Mouse (Mus musculus): ENCODE measurements at regions not wholly inside any gene's neighbourhood (a gene's known extent, or its start where the extent isn't known, plus 50 kb on each side); places are given as distances from the start of the nearest gene placed in this dataset.

DNA sequence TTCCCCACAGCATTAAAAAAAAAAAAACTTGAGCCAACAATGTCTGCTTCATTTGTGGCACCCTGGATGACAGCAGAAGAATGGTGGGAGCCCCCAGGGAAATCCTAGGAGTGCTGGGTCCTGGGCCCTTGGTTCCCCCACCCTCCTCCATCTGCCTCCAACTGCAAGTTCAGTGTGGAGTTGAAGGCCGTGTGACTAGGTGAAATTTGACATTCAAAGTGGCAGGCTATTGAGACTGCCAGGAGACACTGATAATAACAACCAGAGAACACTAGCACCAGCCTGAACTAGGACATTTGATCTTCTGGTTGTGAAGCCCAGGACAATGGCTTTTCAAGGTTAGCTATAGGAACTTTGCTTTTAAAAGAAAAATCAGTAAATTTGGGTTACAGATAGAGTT, 74.0 kb downstream of the Adamts15 start:
- peak; percentile 16 for DNase-seq

DNA sequence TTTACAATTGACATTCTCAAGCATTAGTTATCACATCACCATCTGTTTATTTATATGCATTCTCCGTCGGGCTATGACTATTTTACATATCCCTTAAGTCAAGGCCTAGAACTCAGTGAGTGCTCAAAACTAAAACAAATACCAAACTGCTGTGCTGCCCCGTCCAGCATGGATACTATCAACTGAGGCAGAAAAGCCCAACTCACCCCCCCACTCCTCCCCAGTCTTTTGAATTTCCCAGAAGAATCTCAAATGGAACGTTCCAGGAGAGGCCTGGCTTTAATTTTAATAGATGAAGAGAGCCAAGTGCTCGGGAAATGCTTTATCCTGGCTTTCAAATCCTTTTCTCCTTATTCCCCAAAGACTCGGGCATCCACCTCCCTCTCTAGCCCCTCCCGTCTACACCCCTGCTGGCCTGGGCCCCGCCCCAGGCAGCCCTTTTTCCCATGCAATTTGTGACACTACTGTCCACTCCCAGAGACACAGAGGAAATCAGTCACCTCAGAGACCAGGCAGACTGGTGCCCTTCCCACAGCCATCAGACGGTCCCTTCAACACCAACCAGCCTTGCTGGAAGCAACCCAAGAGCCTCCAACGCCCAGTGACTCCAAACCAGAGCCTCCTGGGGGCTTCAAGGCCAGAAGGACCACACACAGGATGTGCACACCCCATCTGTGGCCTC, 76.5 kb downstream of the Adamts15 start:
- DNase-seq = no peak

DNA sequence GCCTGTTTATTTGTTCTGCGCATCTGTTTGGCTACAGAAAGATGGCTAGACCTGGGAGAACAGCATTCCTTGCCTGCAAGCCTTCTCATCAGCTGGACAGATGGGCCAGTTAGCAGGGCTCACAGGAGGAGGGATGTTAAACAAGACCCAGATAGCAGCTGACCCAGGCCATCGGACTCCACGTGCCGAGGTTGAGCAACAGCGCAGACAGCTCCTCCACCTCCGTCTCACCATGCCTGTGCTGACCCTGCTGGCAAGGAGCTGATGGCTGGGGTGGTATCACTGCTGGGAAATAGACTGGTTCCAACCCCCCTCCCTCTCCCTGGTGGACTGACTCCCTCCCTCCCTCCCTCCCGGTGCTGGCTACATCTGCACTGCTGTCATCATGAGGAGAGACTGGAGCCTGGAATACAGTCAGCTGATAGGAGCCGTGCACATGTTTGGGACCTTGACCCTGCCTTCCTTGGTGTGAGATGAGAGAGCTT, 78.1 kb downstream of the Adamts15 start:
- DNase-seq = peak; percentile 14

DNA sequence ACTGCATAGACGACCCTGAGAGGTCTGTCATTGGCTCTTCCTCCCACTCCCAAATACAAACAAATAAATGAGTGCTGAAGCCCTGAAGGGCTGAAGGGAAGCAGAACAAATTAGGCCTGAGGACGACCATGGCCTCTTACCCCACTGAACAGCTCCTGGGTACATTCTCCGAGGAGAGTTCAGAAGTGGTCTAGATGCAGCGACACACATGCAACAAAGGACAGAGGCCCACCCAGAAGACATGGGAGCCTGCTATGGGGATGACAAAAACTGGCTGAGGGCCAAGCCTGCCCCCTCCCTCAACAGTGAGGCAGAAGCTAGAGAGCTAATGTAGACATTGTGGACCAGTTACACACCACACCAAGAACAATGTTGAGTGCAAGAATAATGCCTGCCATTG, 87.3 kb downstream of the Adamts15 start:
- no peak for DNase-seq

DNA sequence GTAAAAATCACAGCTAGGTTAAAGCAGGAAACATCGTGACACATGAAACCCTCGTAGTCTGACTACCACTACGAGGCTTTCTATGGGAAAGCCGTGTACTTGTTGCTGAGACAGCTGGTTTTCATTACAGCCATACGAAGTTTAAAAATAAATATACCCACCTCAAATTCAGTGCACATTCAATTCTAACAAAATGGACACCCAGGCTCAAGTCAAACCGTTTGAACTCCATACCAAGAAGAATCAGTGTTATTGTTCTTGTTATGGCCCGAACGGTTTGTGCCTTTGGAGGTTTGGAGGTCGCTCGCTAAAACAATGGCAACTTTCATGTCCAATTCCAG, 87.7 kb downstream of the Adamts15 start:
- no peak for DNase-seq

DNA sequence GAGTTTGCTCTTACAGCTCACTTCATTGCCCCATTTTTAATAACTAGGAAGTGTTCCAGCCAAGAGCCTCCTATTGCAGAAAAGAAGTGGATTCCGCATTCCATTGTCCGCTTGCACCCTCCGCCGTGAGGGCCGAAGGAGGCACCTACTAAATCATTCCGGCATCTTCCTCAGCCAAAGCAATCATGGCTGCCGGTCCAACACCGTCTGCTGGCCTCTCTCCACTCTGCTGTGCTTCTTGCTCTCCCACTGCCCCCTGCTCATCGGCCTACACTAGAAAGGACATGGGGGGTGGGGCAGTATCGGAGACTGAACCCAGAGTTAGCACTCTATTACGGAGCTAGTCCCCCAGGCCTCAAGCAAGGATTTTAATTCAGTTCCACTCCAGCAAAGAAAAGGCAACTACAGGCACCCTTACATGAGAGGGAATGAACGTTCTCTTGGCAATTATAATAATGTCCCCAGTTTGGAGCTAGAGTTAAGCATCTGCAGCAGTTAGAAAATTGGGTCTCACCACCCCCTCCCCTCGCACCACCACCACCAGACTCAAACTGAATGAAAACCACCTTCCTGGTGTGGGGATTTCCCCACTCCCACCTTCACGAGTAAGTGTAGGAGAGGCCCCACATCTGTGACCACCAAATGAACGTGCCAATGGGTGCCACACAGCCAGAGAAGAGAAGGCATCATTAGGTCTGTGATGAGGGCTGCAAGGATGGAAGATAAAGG, 88.3 kb downstream of the Adamts15 start:
- DNase-seq = no peak

DNA sequence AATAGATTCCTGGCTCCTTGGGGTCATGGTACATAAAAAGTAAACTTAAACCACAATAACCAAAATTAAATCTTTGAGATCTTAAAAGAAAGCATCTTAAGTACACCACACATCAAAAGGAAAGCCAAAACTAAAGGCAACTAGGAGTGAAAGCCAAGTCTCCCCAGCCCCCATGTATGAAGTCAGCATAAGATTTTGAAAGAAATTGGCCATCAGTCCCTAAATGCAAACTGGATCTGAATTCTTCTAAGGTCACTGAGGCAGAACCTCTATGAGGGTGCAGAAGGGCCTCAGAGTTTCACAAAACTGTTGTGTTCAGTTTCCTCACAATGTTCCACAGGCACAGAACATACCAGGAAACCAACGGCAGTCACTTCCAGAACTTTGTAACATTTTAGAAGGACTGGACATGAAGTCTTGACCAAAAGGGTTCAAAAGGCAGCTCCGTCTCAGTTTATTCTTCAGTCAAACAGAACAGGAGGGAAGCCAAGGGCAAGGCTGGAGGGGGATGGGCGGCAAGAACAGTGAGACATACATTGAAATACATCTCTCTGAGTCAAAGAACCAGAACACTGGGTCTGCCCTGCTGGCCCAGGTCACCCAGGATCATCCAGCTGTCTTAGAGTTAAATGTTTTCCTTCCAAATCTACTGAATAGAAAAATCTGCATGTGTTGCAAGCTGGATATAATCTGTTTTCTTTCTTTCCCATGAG, 92.9 kb downstream of the Adamts15 start:
- DNase-seq = peak; percentile 33

DNA sequence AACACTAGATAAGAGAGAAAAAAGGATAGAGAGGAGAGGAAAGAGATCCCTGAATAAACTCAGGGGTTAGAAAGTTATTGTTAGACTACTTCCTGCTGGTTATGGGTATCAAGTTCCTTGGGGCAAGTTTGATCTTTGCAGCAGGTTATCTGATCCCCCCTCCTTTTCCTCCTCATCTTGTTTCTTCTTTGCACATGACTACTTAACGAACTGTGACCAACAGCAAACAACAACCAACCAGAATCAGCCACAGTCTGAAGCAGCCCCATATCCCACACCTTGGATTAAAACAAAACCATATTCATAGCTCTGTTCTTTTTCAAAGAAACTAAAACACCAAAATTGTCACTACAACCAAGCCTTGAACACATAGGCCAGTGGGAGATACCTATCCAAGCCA, 94.5 kb downstream of the Adamts15 start:
- DNase-seq = no peak

DNA sequence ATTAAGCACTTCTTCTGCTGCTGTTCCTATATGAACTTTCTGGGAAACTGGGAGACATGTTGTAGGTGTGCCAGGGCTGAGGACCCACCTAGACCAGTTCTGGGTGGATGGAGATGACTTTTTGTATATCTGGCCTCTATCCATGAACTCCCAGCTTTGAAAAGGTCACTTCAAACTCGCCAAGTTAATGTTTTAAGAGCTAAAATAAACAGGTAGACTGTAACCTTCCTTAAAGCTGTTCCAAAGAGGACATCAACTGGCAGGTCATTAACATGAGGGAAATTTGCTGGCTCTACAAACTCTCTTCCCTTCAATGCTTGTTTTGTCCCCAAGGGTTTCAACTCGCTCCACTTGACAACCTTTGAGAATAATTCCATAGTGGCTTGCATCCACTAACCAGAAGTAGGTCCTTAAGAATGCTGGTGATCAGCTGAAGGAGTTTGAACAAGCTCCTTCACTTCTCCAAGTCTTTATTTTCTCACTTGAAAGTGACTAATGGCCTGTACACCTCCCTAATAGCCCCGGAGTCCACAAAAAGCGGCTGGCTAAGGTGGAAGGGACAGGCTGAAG, 98.1 kb downstream of the Adamts15 start:
- DNase-seq = no peak

DNA sequence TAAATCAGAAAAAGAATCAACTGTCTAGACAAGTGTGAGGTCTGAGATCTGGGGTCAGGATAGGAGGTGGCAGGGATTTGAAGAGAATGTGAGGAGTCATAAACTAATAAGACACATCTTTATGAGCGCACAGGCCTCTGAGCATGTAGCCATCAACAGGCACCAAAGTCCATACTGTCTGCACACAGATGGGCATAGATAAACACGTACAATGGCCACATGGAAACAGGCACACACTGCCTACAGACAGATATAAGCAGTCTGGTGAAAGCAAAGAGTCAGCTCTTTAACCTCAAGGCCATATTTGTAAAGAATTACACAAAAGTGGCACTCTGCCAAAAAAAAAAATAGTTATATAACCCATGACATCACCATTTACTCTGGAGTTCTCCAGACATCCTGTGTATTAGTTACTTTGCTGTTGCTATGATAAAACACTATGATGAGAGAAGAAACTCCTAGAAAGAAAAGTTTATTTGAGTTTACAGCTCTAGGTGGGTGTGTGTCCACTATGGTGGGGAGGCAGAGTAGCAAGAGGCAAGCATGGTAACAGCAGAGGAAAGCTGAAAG, 101.4 kb downstream of the Adamts15 start:
- DNase-seq = no peak

DNA sequence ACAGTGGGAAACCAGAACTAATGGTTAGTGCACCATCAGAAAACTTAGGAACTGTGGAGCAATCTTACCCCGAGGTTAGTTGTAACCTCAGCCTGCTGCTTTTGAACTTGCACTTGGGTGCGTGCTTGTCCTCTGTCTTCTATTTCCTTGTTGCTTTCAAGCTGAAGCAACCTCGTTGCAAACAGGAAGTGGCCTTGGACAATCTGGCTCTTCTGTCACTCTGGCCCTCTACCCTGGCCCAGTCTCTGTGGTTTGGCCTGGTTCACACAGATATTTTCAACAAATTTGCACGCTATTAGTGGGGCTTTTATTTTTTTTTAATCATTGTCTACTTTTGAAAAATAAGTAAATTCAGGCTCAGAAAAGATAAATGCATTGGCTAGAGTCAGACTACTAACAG, 109.0 kb downstream of the Adamts15 start:
- no peak for DNase-seq

DNA sequence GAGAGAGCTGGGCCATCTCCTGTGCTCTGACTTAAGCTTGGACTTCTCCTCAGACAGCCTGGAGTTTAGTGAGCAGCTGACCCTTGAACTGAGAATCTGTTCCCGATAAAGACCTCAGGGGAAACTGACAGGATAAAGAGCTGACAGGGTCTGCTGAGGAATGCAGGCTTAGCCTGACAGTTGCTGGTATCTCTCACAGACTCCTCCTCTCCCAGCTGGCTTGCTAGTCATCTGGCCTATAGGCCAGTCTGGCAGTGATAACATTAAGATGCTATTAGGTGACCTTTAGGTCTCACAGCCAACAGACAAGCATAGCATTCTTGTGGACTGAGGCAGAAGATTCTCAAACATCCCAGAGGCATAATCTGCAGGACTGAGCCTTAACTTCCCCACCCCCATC, 111.4 kb downstream of the Adamts15 start:
- DNase-seq = no peak

DNA sequence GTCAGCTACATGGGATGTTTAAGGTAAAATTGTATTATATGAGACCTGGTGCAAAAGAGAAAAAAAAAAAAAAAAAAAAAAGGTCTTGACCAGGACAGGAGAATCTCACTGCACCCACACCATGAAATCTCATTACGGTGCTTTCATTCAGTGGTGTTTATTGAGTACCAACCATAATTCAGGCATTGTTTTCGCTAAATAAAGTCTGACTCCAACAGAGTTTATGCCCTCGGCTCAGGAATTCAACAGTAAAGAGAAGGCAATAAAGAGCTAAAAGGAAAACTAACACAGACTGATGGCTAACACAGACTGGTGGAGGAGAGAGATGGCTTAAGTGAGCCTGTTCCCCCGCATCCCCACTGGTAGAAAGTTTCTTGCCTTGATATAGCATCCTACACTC, 112.0 kb downstream of the Adamts15 start:
- no peak for DNase-seq

DNA sequence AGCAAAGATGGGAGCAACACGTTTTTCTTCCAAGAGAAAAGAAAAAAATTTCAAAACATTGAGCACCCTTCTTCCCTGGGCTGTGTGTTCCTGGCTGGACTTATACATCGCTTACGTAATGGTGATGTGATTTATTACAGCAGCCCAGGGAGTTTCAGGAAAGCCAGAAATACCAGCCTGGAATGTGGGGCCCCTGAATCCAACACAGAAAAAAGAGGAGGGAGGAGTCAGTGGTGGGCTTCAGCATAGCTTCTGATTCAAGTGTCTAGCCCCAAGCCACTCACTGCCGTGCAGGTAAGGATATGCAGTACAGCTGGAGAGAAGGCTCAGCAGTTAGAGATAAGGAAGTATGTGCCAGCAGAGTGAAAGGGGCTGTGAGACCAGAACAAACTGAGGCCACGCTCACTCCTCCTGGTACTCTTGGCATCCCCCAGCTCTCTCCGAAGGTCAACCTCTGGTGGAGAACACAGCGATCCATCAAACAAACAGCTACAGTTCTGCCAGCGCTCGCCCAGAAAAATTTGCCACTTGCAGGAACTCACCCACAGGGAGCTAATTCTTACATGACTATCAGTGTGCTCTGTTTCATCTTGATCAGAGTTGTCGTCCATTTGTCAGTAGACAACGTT, 113.3 kb downstream of the Adamts15 start:
- DNase-seq = peak; percentile 70

DNA sequence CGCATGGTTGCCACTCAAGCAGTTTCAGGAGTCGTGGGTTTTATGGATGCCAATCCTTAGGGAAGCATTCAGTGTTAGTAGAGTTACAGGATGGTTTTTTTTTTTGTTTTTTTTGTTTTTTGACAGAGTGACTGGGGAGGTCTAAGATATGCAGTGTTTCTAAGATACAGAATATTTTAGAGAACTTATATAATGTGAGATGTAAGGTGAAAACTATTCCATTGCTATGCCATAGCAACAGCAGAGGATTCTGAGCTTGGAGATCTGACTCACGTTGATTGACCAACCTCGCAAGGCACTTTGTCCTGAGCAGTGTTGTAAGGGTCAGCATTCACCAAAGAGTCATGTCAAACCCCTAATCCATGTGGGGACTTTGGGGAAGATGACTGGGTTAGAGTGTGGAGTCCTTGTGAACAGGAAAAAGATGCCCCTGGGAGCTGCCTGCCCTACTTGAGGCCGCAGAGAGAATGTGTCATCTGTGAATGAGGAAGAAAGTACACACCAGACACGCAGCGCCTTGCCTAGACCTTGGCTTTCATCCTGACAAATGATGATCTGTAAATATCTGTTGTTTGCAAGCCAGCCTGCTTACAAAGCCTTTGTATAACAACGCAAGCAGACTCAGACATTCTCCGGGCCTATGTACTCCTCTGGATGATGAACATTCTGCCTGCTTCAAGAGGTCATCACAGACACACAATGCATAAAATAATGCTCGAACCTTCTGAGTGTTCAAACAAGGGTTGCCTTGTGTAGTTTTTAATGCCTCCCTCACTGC, 118.3 kb downstream of the Adamts15 start:
- DNase-seq = peak; percentile 38

DNA sequence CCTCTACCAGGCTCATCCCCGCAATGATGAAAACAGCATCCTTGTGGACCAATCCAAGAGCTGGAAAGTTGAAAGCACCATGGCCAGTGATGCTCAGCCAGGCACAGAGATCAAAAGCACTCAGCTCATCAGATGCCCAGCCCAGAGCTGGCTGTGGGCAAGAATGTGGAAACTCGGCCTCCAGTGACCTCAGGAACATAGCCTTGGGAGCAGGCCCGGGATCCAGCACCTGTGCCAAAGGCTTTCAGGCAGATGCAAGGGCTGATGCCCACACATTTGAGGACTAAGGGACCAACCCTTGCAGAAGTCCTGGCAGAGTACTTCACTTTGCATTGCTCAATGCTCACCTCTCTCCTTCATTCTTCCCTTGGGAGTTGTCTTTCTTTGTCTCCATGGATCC, 119.4 kb downstream of the Adamts15 start:
- peak; percentile 75 for DNase-seq

DNA sequence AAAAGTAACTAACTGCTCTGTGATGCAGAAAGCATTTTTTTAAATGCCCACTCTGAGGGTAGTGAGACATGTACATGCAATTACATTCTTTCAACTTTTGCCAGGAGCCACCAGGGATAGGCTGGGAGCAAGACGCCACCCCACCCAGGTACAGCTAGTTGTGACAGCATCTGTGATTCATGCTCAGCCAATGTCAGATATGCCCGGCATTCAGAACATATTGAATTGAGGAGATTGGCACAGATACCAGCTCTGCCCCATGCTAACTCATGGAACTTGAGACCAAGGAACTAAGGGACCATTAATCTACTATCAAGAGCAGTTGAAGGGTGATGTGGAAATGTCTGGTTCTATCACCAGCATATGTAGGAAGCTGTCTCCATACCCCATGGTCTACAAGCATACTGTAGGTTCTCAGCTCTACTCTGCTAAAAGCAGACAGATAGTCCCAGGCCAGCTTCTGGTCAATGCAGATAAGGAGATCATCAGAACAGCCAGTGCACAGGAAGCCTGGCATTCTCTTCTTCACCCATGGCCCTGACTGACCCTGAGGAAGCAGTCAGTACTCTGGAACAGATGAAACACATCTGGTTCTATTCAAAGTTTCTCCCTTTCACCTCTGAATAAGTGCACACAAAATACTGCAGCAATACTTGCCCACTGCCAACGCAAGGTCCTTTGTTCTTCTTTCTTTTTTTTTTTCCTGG, 127.4 kb downstream of the Adamts15 start:
- no peak for DNase-seq

DNA sequence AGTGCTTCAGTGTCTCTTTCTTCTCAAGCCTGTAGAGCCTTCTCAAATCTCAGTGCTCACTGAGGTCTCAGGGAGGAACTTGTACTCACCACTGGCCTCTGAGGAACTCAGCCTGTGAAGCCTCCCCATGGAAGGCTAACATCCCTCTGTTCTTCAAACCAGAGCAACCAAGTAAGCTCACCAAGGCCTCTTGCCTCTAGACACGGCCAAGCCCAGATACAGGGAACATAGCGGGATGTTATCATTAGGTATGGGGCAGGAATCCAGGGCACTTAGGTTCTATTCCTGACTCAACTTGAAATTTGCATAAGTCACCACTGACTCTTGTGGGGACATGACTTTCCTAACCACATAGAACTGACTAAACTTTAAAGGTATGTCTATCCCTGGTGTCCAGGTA, 141.0 kb downstream of the Adamts15 start:
- DNase-seq = no peak

DNA sequence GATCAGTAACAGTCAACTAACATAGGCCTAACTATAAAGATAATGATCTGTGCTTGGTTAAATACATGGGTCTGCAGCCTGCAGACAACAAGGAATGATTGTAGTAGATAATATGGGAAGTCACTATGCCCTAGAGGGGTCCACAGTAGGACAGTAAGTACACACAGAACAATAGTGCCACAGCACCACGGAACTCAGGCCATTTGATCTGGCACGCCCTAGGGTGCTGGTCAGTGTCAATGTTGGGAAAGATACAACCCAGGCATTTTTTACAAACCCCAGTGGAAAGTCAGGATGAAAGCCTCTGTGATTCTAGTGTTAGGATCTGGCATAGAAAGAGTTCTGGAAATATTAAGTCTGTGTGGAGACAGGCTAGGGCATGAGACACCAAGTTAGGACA, 144.4 kb downstream of the Adamts15 start:
- no peak for DNase-seq

DNA sequence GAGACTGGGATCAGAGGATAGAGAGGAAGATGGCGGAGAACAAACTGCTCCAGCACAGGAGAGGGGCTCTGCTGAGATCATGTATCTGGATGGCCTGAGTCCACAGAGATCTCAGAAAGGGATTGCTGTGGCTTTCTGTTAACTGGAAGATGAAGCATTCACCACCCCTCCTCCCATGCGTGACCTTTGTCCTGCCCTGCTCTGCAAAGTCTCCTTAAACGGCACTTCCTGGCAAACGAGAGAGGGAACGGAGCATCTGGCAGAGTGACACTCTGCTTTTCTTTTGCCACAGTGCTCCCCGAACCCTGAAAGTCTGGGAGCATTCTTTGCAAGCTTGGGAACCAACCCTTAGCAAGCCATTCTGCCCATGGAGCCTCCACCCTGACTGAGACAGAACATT, 147.1 kb downstream of the Adamts15 start:
- DNase-seq = no peak

DNA sequence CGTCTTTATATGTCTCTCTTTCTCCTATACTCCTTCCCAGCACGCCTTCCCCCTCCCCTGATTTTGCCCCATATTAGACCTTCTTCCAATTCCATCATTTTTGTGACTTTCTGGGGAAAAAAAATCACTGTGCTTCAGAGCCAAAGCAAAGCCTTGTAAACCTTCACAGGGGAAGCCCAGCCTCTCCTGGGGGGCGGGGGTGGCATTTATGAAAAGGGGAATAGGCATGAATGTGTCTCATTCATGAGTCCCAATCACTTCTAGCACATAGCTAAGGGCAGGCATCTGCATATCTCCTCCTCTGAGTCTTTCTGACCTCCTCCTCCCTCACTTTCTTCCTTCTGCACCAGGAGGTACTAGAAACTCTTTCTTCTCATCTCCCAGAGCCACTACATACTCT, 149.8 kb downstream of the Adamts15 start:
- DNase-seq = no peak

Data from adrenal gland, postnatal 14 days (tissue).